Mouse (Mus musculus): ENCODE measurements at regions not wholly inside any gene's neighbourhood (a gene's known extent, or its start where the extent isn't known, plus 50 kb on each side); places are given as distances from the start of the nearest gene placed in this dataset.

DNA sequence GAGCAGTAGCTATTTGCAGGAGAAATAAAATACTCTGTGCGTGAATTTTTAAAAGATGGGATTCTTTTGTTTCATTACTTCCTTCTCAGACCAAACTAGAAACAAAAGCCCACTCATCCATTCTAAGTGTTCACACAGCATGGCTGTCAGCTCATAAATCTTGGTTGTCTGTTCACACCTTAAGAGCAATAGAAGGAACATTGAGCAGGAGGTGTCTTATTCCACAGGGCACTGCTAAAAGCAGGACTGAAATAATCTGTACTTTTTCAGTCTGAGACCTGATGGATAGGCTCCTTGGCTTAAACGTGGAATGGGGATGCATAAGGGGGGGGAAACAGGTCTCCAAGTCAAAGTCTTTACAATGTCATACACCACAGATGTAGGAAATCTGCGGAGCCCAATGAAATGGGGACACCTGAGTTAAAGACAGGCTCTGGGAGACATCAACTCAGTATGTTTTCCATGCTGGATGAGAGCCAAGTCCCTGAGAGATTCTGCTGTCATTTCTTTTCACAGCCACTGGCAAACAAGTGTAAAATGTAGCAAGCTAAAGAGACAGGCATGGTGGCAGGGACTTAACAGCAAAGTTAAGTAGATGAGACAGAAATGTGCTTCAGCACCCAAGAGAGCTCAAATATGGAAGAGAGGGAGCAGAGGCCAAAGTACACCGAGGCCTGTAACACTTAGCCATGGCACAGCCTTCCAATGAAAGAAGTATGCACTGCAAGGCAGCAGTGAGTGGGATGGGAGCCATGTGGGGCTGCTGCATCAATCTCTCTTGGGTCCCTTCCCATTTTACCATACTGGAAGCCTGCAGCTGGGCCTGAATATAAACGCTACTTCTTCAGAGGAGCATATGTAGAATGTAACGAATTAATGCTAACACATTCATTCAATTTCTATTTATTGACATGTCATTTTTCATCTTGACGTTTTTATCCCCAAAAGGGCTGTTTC, 2492.0 kb upstream of the Gm7489 start:
- no peak for DNase-seq (ENCODE audit: low read depth, low spot score)

DNA sequence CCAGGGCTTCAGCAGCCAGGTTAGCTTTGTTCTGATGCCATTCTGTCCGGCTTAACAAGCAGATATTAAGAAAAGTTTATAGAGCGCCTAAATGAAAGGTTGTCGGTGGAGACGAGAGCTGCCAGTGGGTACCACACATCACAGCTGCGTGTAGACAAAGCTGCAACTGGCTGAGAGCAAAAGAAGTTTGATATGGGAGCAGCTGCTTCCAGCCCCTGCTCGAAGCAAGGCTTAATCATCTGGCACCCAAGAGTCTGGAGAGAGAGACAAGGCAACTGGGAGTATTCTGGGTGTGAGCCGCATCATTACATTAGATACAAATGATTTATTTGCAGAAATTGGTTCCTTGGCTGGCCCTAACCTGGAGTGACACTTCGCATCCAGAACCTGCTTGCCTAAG, 2488.7 kb upstream of the Gm7489 start:
- no peak for DNase-seq (ENCODE audit: low read depth, low spot score)

DNA sequence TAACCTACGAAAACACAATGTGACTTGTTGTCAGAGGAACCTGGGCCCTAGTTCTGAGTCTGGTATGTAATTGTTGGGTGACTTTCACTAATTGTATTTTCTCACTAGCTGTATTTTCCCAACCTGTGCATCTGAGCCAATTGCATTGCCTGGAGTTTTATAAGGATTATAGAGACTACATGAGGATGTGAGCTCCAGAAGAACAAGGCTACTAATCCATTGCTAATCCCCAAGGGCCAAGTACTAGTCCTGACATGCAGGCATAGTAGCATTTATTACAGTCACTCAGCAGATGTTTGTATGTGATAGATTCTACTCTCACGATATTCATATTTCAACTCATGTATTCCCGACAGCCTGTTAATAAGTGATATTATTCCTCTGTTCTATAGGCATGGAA, 2481.1 kb upstream of the Gm7489 start:
- no peak for DNase-seq (ENCODE audit: low read depth, low spot score)

DNA sequence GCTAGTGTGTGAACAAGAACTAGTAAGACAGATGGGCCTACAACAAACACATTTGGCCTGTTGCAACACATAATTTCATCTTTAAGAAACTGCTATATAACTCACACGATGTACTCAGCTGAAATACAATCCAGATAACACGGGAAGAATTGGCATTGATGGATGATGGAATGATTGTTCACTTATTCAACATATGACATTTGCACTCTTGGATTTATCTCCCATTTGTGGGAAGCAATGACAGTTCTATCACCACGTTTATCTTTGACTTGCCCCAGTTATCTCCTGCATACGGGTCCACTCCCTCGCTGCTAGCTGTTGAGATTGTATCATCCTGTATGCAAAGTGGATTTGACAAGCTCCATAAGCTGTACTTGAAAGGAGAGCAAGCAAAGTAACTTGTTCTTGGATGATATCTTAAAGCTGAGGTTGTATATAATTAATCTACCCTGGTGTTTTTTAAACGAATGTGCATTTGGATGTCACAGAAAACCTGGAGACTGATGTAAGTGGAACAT, 2474.9 kb upstream of the Gm7489 start:
- DNase-seq (ENCODE audit: low read depth, low spot score): no peak

DNA sequence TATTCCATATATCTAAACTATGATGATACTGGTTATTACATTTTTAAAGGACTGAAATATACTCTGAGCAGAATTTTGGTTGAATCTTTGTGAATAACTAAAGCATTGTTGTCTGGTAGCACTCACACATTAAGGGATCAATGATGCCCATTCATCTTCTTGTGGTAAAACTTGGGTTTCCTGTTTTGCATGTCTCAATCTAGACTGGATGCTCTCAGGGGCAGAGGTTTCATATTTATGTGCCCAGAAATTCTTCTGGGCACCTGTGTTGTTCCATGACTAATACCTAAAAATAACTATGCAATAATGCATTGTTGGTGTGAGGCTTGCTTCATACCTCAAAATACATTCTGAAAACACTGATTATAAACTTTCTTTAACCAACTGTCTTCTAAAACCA, 2472.7 kb upstream of the Gm7489 start:
- DNase-seq (ENCODE audit: low read depth, low spot score): no peak

DNA sequence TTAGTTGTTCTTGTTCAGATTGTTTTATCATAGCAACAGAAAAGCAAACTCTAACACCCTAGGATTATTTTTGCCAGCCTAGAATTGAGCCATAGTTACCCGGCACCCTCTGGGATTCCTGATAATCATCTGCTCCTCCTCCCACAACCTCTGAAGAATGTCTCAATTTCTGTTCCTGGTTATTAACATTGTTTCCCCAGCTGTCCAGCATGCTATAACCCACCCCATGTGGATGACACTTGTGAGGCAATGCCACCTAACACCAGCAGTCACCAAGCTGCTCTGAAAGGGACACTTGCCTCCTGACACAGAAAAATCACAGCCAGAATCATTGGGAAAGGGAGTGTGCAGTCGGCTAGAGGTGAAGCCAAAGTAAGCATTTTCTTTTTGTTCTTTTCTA, 2442.1 kb upstream of the Gm7489 start:
- no peak for DNase-seq (ENCODE audit: low read depth, low spot score)

DNA sequence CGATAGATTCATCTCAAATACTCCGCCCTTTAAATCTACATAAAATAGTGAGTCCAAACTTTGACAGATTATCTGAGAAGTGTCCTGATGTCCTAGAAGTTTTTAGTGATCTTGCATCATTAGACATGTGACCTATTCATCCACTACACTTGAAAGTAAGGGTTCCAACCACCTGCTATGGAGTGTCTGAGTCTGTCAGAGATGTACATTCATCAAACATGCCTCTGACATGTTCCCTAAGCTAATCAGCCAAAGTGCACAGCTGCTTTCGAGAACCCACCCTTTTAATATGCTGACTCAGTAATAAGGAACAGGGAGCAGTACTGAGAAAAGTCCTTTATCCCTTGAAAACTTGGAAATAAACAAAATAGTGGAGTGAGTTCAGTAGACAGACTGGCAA, 2414.8 kb upstream of the Gm7489 start:
- no peak for DNase-seq (ENCODE audit: low read depth, low spot score)

DNA sequence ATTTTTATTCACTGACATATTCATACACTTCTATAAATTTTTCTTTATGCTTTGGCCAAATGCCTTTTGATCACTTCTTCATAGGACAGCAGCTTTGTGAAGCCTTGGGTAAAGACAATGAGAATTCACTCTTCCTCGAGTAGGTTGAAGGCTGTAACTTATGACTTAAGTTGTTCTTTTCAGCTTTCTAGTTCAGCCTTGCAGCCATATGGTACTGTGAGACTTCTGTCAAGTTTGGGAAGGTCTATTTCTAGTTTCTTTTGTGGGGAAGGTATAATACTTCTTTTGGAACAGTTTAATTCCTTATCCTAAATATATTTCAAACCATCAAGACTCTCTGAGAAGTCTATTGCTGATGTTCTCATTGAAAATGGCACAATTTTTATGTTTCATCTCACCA, 2413.6 kb upstream of the Gm7489 start:
- DNase-seq (ENCODE audit: low read depth, low spot score): no peak

DNA sequence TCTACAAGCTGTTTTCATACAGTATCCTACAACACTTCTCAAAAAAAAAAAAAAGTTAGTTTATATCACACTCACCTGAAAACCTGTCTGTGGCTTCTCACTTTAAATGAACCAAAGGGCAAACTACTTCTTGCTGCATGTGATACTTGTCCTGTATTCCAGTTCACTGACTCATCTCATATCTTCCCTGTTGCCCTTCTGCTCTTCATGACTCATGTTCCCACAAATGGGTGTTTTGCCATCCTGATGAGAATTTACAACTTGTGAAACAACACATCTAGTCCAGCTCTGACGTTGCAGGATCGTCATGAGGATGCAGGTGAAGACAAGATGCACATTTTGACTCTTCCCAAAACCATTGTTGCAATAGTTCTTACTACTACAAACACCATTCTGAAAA, 2412.7 kb upstream of the Gm7489 start:
- no peak for DNase-seq (ENCODE audit: low read depth, low spot score)

DNA sequence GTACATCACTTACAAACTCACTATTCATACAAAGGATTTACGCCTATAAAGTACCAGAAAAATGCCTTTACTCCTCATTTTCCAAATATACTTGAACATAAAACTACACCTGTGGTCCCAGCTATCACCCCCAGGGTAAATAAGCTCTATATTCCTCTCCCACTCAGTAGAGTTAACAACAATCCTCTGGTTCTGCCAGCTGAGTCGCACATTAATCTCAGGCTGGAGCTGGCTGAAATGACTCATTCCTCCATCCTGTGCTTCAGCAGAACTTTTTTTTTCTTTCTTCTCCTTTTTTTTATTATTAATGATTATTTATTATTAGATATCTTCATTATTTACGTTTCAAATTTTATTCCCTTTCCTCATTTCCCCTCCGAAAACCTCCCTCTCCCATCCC, 2402.8 kb upstream of the Gm7489 start:
- DNase-seq (ENCODE audit: low read depth, low spot score): no peak

DNA sequence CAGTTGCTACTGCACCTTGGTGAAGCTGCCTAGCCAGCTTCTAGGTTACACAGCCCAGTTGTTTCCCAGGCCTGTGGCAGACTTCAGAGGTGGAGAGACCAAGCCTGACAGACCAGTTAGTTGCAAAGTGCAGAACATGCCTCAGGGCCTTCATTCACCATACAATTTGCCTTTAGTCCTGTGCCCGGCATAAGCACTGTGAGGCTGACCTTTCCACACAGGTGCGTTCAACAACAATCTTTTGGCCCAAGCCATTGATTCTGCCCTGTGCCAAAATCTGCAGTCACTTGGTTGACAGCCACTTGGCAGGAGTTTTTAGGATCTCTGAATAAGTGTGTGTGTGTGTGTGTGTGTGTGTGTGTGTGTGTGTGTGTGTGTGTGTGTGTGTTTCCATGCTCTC, 2400.5 kb upstream of the Gm7489 start:
- DNase-seq (ENCODE audit: low read depth, low spot score): no peak

DNA sequence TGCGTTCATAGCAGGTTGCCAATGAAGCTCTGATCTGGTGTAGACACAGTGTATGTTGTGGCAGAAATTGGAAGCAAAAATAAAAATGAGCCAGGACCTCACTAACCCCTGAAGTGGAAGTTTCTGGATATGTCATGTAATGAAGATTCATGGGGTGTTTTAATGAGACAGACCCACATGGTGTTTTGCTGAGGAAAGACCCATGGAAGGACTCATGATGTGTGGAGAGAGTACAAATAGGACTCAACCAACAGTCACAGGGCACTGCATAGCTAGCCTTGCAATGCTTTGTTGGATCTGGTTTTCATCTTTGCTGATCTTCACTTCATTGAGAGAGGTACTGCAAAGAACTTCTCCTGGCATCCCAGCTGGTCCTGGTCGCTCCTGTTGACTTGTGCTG, 2399.2 kb upstream of the Gm7489 start:
- DNase-seq (ENCODE audit: low read depth, low spot score): no peak

DNA sequence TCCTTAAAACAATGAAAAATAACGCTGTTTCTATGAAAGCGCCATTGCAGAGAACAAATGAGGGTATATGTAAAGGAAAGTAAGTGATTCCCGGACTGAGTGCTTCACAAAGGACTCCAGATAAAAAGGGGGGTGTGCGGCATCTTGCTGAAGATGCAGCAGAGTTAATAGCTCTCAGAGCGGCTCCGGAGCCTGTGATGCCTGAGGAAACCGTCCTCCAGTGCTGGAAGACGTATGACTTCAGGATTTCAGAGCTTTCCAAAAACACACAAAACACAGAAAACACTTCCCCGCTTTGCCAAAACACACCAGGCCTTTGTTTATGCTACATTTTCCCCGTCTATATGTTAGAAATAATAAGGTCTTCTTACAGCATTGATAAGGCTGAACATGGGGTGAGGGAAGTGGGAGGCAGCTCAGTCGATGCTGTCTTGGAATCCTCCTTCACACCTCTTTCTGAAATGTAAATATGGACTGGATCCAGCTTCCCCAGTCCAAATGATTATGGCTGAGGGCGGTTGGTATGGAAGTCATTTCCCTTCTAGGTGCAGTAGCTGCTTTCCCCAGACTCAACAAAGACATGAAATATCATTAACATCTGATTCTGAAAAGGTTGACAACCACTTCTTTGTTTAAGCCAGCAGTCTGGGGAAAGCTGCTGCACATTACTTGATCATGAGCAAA, 2382.5 kb upstream of the Gm7489 start:
- no peak for DNase-seq (ENCODE audit: low read depth, low spot score)

DNA sequence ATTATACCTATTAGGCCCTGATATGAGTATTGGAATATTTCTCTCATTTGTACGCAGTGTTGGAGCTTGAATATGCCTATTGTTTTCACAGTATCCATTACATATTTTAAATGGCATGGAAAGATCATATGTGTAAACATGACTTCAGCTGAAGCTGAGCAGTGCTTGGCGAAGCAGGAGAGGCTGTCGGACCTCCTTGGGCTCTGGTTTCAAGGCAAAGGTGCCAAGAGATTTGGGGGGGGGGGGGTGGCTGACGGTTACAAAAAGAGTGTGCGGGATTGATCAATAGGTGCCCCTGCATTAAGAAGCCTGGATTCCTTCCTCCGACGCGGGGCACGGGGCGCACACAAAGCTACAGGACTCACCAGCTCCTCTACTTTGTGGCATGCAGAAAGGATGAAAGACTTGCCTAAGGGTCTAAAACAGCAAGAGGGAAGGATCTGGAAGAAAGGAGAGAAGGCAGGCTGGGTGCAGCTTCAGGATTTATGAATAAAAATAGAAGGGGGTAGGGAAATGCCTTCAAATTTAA, 2381.9 kb upstream of the Gm7489 start:
- no peak for DNase-seq (ENCODE audit: low read depth, low spot score)

DNA sequence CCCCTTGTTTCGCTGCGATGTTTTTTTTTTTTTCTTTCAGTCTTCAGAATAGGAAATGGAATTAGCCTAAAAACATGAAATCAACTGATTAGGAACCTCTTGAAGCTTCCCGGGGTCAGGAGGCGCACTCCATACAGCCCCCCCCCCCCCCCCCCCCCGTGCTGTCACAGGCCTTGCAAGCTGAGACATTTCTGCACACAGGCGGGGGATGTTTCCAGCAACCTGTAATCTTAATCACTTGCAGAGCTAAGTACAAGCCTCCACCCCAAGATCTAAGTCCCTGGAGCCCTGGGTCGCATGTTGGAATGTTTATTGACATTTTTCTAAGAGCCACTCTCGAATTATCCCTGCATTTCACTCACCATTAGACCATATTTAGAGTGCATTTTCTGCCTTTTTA, 2381.4 kb upstream of the Gm7489 start:
- DNase-seq (ENCODE audit: low read depth, low spot score): no peak

DNA sequence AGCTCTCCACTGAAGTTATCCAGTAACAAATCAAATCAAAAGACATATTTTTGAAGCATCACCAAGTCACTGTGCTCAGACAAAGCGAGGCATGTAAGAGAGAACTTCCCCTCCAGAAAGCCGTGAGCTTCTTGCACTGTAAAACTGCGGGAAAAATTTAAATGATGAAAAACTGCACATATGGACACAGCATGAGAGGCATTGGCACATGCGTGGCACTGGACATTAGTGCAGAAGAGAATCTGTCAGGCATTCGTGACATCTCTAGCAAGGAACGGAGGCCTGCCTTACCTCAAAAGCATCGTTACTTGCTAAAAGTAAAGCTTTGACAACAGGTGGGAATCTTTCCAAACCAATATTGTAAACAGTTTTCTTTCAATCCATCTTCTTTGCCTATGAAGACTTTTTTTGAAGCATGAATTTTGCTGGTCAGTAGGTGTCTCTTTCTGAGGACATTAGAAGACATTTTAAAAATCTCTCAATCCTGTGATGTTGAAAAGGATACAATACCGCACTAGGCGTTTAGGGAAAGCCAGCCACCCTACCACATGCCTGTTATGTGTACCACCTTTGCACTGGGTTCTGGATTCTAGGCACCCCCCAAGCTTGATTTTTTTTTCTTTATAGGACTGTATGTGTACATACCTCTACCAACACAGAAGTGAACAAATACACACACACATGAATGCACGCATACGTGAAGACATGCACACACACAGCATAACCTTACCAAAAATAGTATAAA, 2380.5 kb upstream of the Gm7489 start:
- DNase-seq (ENCODE audit: low read depth, low spot score): no peak

DNA sequence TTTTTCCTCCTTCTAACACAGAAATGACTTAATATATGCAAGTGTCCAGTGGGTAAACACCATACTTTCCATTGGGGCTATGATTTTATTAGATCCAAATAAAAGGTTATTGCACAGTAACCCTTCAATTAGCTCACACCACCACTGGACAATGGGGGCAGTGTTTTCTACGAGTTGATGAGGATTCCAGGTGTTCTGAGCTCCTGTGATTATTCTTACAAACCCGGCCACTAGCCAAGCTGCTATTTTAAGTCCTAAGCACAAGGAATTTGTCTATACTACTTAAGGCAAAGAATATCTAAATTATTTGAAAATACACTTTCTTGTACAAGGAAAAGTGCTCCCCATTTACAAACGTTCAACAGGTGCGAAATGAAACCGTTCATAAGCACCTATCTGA, 2379.9 kb upstream of the Gm7489 start:
- no peak for DNase-seq (ENCODE audit: low read depth, low spot score)

DNA sequence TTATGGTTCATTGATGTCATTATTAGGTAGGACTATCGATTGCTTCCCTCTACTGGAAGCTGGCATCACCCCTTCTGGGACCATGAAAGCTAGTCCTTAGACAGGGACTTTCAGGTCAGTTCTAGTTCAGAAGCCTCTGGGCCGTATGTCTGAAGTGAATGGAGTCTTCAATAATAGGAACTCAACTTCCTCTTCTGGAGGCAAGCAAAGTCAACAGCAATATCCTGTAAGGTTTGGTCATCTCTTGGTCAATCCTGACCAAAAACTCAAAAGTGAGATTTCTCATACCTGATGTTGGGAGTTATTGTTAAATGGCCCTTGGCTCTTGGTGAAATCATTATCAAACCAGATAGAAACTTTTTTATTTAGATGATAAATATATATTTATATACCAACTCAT, 2377.6 kb upstream of the Gm7489 start:
- DNase-seq (ENCODE audit: low read depth, low spot score): no peak

DNA sequence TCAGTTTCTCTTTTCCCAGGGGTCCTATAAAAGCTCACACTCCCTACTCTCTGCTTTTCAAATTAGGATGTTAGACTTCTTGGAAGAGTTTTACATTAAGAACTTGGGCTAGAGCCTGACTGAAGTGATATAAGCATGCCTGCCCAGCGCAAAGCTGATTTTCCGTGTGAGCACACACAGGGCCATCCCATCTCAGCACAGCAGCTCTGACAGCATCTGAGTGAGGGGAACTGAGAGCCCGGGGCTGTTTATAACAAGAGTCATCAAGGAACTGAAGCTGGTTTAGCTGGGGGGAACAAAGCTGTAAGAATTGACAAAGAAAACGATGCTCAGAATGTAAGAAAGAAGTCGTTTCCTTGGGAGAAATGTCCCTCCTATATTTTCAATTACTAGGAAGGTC, 2373.4 kb upstream of the Gm7489 start:
- DNase-seq (ENCODE audit: low read depth, low spot score): no peak

DNA sequence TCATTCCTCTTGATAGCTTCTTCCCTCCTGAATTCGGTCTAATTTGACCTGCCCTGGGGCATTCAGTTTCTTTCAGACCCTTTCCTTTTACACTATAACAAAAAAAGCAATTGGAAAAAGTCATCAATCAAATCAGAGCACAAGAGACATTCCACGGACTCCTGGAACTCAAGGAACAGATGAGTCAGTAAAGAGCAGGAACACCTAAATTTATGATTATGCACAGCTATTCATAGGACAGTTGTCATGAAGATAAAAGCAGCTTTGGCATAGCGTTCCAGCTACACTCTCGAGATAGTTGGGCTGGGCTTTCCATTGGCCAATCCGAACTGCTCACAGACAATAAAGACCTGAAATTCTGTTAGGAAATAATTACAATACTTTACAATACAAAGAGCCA, 2348.4 kb upstream of the Gm7489 start:
- no peak for DNase-seq (ENCODE audit: low read depth, low spot score)

DNA sequence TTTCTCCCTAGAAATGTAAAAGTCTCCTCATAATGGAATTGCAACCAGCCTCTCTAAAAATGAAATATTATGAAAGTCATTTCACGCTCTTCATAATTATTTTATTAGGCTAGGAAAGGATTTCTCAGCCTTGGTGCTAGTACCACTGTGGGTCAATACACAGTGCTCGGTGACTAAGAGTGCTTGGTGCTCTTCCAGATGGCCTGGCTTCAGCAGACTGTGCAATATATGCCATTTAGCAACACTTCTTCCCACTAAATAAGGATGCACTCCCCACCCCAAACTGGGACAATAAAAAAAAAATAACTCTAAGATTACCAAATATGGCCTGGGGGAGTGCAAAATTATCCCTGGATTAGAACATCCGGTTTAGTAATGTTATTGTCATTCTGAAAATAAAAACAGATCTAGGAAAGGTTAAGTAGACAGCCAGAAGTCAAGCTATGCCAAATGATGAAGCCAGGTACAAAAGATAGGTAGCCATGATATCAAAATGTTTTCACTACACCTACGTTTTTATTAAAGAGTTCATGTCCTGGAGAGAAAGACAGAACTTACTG, 2333.4 kb upstream of the Gm7489 start:
- no peak for DNase-seq (ENCODE audit: low read depth, low spot score)

DNA sequence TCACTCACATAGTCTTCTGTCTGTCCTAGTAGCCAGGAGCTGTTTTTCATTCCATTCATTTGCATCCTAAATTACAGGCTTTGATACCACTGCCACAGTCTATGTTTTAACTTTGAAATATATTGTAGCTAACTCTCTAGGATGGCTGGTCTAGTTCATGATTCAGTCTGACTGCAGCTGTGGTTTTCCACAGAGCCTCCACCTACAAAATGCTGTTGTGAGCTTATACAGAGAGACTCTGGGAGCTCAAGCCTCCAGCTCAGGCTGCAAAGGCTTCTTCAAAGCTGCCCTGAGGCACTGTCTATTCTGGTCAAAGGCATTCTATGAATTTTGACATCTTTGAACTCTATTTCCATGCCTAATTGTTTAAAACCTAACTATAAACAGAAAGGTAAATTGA, 2326.5 kb upstream of the Gm7489 start:
- no peak for DNase-seq (ENCODE audit: low read depth, low spot score)

All from CD4-positive, CD25-positive, alpha-beta regulatory T cell, adult 2 months (primary cell).